Mouse (Mus musculus) lung, adult 10 weeks (tissue): Measurements from ENCODE around the gene Map4k2. TPM values are rescaled to one million over a fixed set of nuclear protein-coding genes. Genes with fewer than 3 reads are reported as not detected.

ENCODE experiments used
- polyA plus RNA-seq: library from polyadenylated mRNA; stranded (reverse); fragments of 350-450 nt; fragmentation: Illumina TruSeq; extraction: RNeasy Lipid Tissue Mini Kit (QIAGEN cat#74804); gene quantifications from one replicate; pipeline ENCODE4 v1.2.3, GENCODE M21; 2014; ENCODE audit warnings: low read depth, low replicate concordance; ENCODE audit not compliant: insufficient read depth

Map4k2 gene
- polyA plus RNA-seq: 49.4 TPM

GRCm38 (mm10) chr19:6340524-6341452 is at the start of gene Map4k2:
Gene Map4k2, plus strand, starts transcription at chr19:6341135.

GRCm38 (mm10) chr19:6306137-6306551 is 34.8 kb upstream of the Map4k2 start, which contains the start of gene Cdc42bpg:
Gene Cdc42bpg, plus strand, starts transcription at chr19:6306456.

GRCm38 (mm10) chr19:6334673-6335457 is 6.1 kb upstream of the Map4k2 start, which contains the start of gene Men1:
Gene Men1, plus strand, starts transcription at chr19:6334979.

GRCm38 (mm10) chr19:6363411-6364240 is 22.7 kb downstream of the Map4k2 start, which contains the start of gene Sf1:
Gene Sf1, plus strand, starts transcription at chr19:6363690.

GRCm38 (mm10) chr19:6384128-6384527 is 43.2 kb downstream of the Map4k2 start, which contains the start of gene Pygm:
Gene Pygm, plus strand, starts transcription at chr19:6384399.

GRCm38 (mm10) chr19:6399285-6400095 is 58.6 kb downstream of the Map4k2 start, which contains the start of gene Rasgrp2:
Gene Rasgrp2, plus strand, starts transcription at chr19:6399340.

Other genes starting within 250 kb of the Map4k2 start
- not detected for gene AC131692.1, start 246.7 kb upstream of the Map4k2 start, polyA plus RNA-seq
- not detected for gene Naaladl1, start 235.4 kb upstream of the Map4k2 start, polyA plus RNA-seq
- gene Sac3d1, start 222.5 kb upstream of the Map4k2 start, polyA plus RNA-seq: 9.6 TPM
- 19.4 TPM for gene Snx15, start 212.8 kb upstream of the Map4k2 start, polyA plus RNA-seq
- 4.7 TPM for gene Batf2, start 200.2 kb upstream of the Map4k2 start, polyA plus RNA-seq
- 47.3 TPM for gene Arl2, start 199.6 kb upstream of the Map4k2 start, polyA plus RNA-seq
- 0.18 TPM for gene Majin, start 156.7 kb upstream of the Map4k2 start, polyA plus RNA-seq
- gene Gpha2, start 114.8 kb upstream of the Map4k2 start, polyA plus RNA-seq: 0.64 TPM
- gene Ppp2r5b, start 105.3 kb upstream of the Map4k2 start, polyA plus RNA-seq: 22.8 TPM
- gene Atg2a, start 99.5 kb upstream of the Map4k2 start, polyA plus RNA-seq: 6.0 TPM
- gene Ehd1, start 64.4 kb upstream of the Map4k2 start, polyA plus RNA-seq: 75.5 TPM
- 44.0 TPM for gene Cdc42bpg, start 34.7 kb upstream of the Map4k2 start, polyA plus RNA-seq
- gene Men1, start 6.2 kb upstream of the Map4k2 start, polyA plus RNA-seq: 16.7 TPM
- 58.0 TPM for gene Sf1, start 22.6 kb downstream of the Map4k2 start, polyA plus RNA-seq
- gene Pygm, start 43.3 kb downstream of the Map4k2 start, polyA plus RNA-seq: 19.5 TPM
- 83.3 TPM for gene Rasgrp2, start 58.2 kb downstream of the Map4k2 start, polyA plus RNA-seq
- gene Nrxn2, start 77.6 kb downstream of the Map4k2 start, polyA plus RNA-seq: 4.0 TPM
- 0.40 TPM for gene Slc22a12, start 201.9 kb downstream of the Map4k2 start, polyA plus RNA-seq